Mouse (Mus musculus) heart, embryonic 11.5 days (tissue): ENCODE results near the gene Hist2h2aa1. TPM values are rescaled to one million over a fixed set of nuclear protein-coding genes. Genes with fewer than 3 reads are reported as not detected.

Experiments used
- ATAC-seq: fragments of 200-750 bp; cut with Nextera tagmentation; replicated peaks from 2 replicates; pipeline ENCODE4 v1.8.0; 2017; ENCODE audit warnings: moderate library complexity; ENCODE audit not compliant: insufficient number of reproducible peaks, low FRiP score, low TSS enrichment
- H3K27ac ChIP-seq: fragments of 300-500 bp; sonication (generic); 2 replicates; pipeline ENCODE4 v1.5.1; 2014; ENCODE audit warnings: mild to moderate bottlenecking, low read depth, low read length
- H3K27me3 ChIP-seq: fragments of 300-500 bp; sonication (generic); 2 replicates; pipeline ENCODE4 v1.6.1; 2014; ENCODE audit warnings: mild to moderate bottlenecking, low read length, mixed read lengths; ENCODE audit not compliant: control insufficient read depth, insufficient read depth
- H3K36me3 ChIP-seq: fragments of 300-500 bp; sonication (generic); 2 replicates; pipeline ENCODE4 v1.6.1; 2014; ENCODE audit warnings: mild to moderate bottlenecking, low read length, moderate library complexity, mixed read lengths; ENCODE audit not compliant: control insufficient read depth, insufficient read depth
- H3K4me1 ChIP-seq: fragments of 300-500 bp; sonication (generic); 2 replicates; pipeline ENCODE4 v1.6.1; 2014; ENCODE audit warnings: low read length; ENCODE audit not compliant: control insufficient read depth, insufficient read depth
- H3K4me2 ChIP-seq: fragments of 300-500 bp; sonication (generic); 2 replicates; pipeline ENCODE4 v1.6.1; 2014; ENCODE audit warnings: mild to moderate bottlenecking, moderate library complexity
- H3K4me3 ChIP-seq: fragments of 300-500 bp; sonication (generic); 2 replicates; pipeline ENCODE4 v1.5.1; 2014; ENCODE audit warnings: low read depth, low read length
- H3K9ac ChIP-seq: fragments of 300-500 bp; sonication (generic); 2 replicates; pipeline ENCODE4 v1.6.1; 2014; ENCODE audit warnings: mild to moderate bottlenecking, low read depth, low read length, moderate library complexity
- H3K9me3 ChIP-seq: fragments of 300-500 bp; sonication (generic); replicated peaks from 2 replicates; pipeline ENCODE4 v1.6.1; 2016; ENCODE audit warnings: low read length; ENCODE audit not compliant: control insufficient read depth
- WGBS: fragments of 180-500 bp; shearing (Covaris S2); extraction: QIAGEN DNeasy Blood & Tissue Kit; methylation state at CpG from one replicate; pipeline ENCODE4 v1.1.7; 2014; ENCODE audit not compliant: insufficient replicate concordance; 5-methylcytosine and 5-hydroxymethylcytosine counted together
- polyA plus RNA-seq: library from polyadenylated mRNA; unstranded; fragments of >200 nt; fragmentation: Nextera tagmentation; extraction: Ambion mirVana; gene quantifications from 2 replicates; pipeline ENCODE4 v1.2.1, GENCODE M21; 2014

Hist2h2aa1 gene
- polyA plus RNA-seq, 1 experiment from 2014 or later, result 7.9 TPM

- ATAC-seq, result no peak
- H3K4me2 ChIP-seq, result no peak overlapping the region; the same call in 1 of the 2 replicates
- H3K4me1 ChIP-seq, result peaks cover 25% of the 10 kb centered on the region
- H3K27ac ChIP-seq, result peak overlapping the region; percentile 46; the same call in 1 of the 2 replicates
- no peaks in the 10 kb centered on the region for H3K36me3 ChIP-seq
- H3K4me3 ChIP-seq, result no peak overlapping the region
- no peaks in the 10 kb centered on the region for H3K27me3 ChIP-seq
- H3K9me3 ChIP-seq, result no peaks in the 10 kb centered on the region
- H3K9ac ChIP-seq, result 0 out of 2 replicates have a peak overlapping the region, but pooled peaks have one; percentile 28
- 48% methylated on average over 2 of the region's 2 CpGs for WGBS
Observed at GRCm38 (mm10) chr3:96225421-96225820, 19.9 kb upstream of the Hist2h2aa1 start.

- Histone ChIP-seq H3K9ac (no peak overlapping the region), H3K4me1 (peaks cover 20% of the 10 kb centered on the region), H3K9me3 (no peaks in the 10 kb centered on the region), H3K36me3 (no peaks in the 10 kb centered on the region), H3K27me3 (no peaks in the 10 kb centered on the region), H3K4me3 (no peak overlapping the region), H3K4me2 (no peak overlapping the region), H3K27ac (no peak overlapping the region)
- peak; percentile 45; the same call in 1 of the 2 replicates for ATAC-seq
- 67% methylated on average over 8 of the region's 8 CpGs for WGBS
Observed at GRCm38 (mm10) chr3:96226695-96227648, 18.3 kb upstream of the Hist2h2aa1 start.

GRCm38 (mm10) chr3:96228828-96229227 lies 16.5 kb upstream of the Hist2h2aa1 start:
- Histone ChIP-seq H3K4me2 (no peak overlapping the region), H3K36me3 (no peaks in the 10 kb centered on the region), H3K4me3 (no peak overlapping the region), H3K9ac (no peak overlapping the region), H3K27me3 (no peaks in the 10 kb centered on the region), H3K9me3 (no peaks in the 10 kb centered on the region), H3K27ac (no peak overlapping the region), H3K4me1 (peaks cover 14% of the 10 kb centered on the region)
- WGBS, result 58% methylated on average over 2 of the region's 2 CpGs
- no peak for ATAC-seq

- WGBS, result 75% methylated on average over 2 of the region's 2 CpGs
- H3K4me1 ChIP-seq, result peaks cover 7% of the 10 kb centered on the region
- H3K27me3 ChIP-seq, result no peaks in the 10 kb centered on the region
- no peak for ATAC-seq
- H3K9me3 ChIP-seq, result no peaks in the 10 kb centered on the region
- no peak overlapping the region for H3K4me3 ChIP-seq
- H3K36me3 ChIP-seq, result no peaks in the 10 kb centered on the region
- H3K27ac ChIP-seq, result no peak overlapping the region
- no peak overlapping the region for H3K4me2 ChIP-seq
- no peak overlapping the region for H3K9ac ChIP-seq
Observed at GRCm38 (mm10) chr3:96230404-96230803, 14.9 kb upstream of the Hist2h2aa1 start.

- H3K4me2 ChIP-seq, result no peak overlapping the region
- ATAC-seq, result no peak
- no peak overlapping the region for H3K9ac ChIP-seq
- 66% methylated on average over 4 of the region's 4 CpGs for WGBS
- H3K36me3 ChIP-seq, result no peaks in the 10 kb centered on the region
- H3K4me1 ChIP-seq, result peaks cover 2% of the 10 kb centered on the region; the same call in 1 of the 2 replicates
- H3K27me3 ChIP-seq, result no peaks in the 10 kb centered on the region
- H3K9me3 ChIP-seq, result no peaks in the 10 kb centered on the region
- no peak overlapping the region for H3K4me3 ChIP-seq
- no peak overlapping the region for H3K27ac ChIP-seq
Observed at GRCm38 (mm10) chr3:96230910-96231757, 14.2 kb upstream of the Hist2h2aa1 start.

GRCm38 (mm10) chr3:96231758-96232120 lies 13.6 kb upstream of the Hist2h2aa1 start:
- Histone ChIP-seq H3K9me3 (no peaks in the 10 kb centered on the region), H3K27ac (no peak overlapping the region), H3K9ac (no peak overlapping the region), H3K4me3 (no peak overlapping the region), H3K27me3 (no peaks in the 10 kb centered on the region), H3K4me1 (no peaks in the 10 kb centered on the region), H3K4me2 (no peak overlapping the region), H3K36me3 (no peaks in the 10 kb centered on the region)
- 46% methylated on average over 2 of the region's 2 CpGs for WGBS
- no peak for ATAC-seq

- Histone ChIP-seq H3K4me3 (no peak overlapping the region), H3K27ac (no peak overlapping the region), H3K4me1 (peaks cover 9% of the 10 kb centered on the region), H3K9me3 (no peaks in the 10 kb centered on the region), H3K36me3 (no peaks in the 10 kb centered on the region), H3K4me2 (no peak overlapping the region), H3K9ac (no peak overlapping the region), H3K27me3 (no peaks in the 10 kb centered on the region)
- 88% methylated on average over 2 of the region's 2 CpGs for WGBS
- ATAC-seq, result no peak
Observed at GRCm38 (mm10) chr3:96234914-96235313, 10.4 kb upstream of the Hist2h2aa1 start.

- Histone ChIP-seq H3K9me3 (no peaks in the 10 kb centered on the region), H3K27ac (no peak overlapping the region), H3K9ac (no peak overlapping the region), H3K36me3 (no peaks in the 10 kb centered on the region), H3K4me3 (no peak overlapping the region), H3K4me2 (no peak overlapping the region), H3K4me1 (peaks cover 11% of the 10 kb centered on the region), H3K27me3 (no peaks in the 10 kb centered on the region)
- ATAC-seq, result no peak
- 46% methylated on average over 3 of the region's 3 CpGs for WGBS
Observed at GRCm38 (mm10) chr3:96235836-96236235, 9.5 kb upstream of the Hist2h2aa1 start.
